Mouse (Mus musculus): ENCODE results near the gene Ruvbl2. TPM values are rescaled to one million over a fixed set of nuclear protein-coding genes. Genes with fewer than 3 reads are reported as not detected.

Ruvbl2 gene
- polyA plus RNA-seq, 1 experiment from 2014 or later = 175 TPM

Small RNA genes lying within 50 kb of the gene (microRNA-seq; reads per million reads assigned to microRNA genes)
- not detected for gene Gm22133

Other genes starting within 250 kb of the Ruvbl2 start
- gene Ccdc155, start 233.2 kb downstream of the Ruvbl2 start, polyA plus RNA-seq (2016; fragmentation: Nextera tagmentation; extraction: Ambion mirVana) = 1.2 TPM in 2 replicates
- gene Dkkl1, start 225.9 kb downstream of the Ruvbl2 start, polyA plus RNA-seq (2016; fragmentation: Nextera tagmentation; extraction: Ambion mirVana) = 0.72 and 0.78 TPM in 2 replicates
- 245 and 256 TPM in 2 replicates for gene Tead2, start 222.3 kb downstream of the Ruvbl2 start, polyA plus RNA-seq (2016; fragmentation: Nextera tagmentation; extraction: Ambion mirVana)
- gene Cd37, start 199.0 kb downstream of the Ruvbl2 start, polyA plus RNA-seq (2016; fragmentation: Nextera tagmentation; extraction: Ambion mirVana) = 1.2 and 1.3 TPM in 2 replicates
- gene Slc6a16, start 197.0 kb downstream of the Ruvbl2 start, polyA plus RNA-seq (2016; fragmentation: Nextera tagmentation; extraction: Ambion mirVana) = 0.09 and 0.20 TPM in 2 replicates
- not detected in 2 replicates for gene Slc6a21, start 160.6 kb downstream of the Ruvbl2 start, polyA plus RNA-seq (2016; fragmentation: Nextera tagmentation; extraction: Ambion mirVana)
- 4.6 and 6.6 TPM in 2 replicates for gene Trpm4, start 104.3 kb downstream of the Ruvbl2 start, polyA plus RNA-seq (2016; fragmentation: Nextera tagmentation; extraction: Ambion mirVana)
- 0.13 and 0.20 TPM in 2 replicates for gene Hrc, start 102.8 kb downstream of the Ruvbl2 start, polyA plus RNA-seq (2016; fragmentation: Nextera tagmentation; extraction: Ambion mirVana)
- gene Ppfia3, start 71.1 kb downstream of the Ruvbl2 start, polyA plus RNA-seq (2016; fragmentation: Nextera tagmentation; extraction: Ambion mirVana) = 12.6 and 14.9 TPM in 2 replicates
- 3.1 TPM in 2 replicates for gene Lin7b, start 67.5 kb downstream of the Ruvbl2 start, polyA plus RNA-seq (2016; fragmentation: Nextera tagmentation; extraction: Ambion mirVana)
- 313 and 314 TPM in 2 replicates for gene Snrnp70, start 42.4 kb downstream of the Ruvbl2 start, polyA plus RNA-seq (2016; fragmentation: Nextera tagmentation; extraction: Ambion mirVana)
- gene Kcna7, start 32.4 kb downstream of the Ruvbl2 start, polyA plus RNA-seq (2016; fragmentation: Nextera tagmentation; extraction: Ambion mirVana) = not detected in 2 replicates
- 0.32 and 0.65 TPM in 2 replicates for gene Ntf5, start 24.4 kb downstream of the Ruvbl2 start, polyA plus RNA-seq (2016; fragmentation: Nextera tagmentation; extraction: Ambion mirVana)
- gene Lhb, start 17.3 kb downstream of the Ruvbl2 start, polyA plus RNA-seq (2016; fragmentation: Nextera tagmentation; extraction: Ambion mirVana) = 0.50 TPM in 1 of 2 replicates, not detected in the other
- gene Gys1, start 3.3 kb downstream of the Ruvbl2 start, polyA plus RNA-seq (2016; fragmentation: Nextera tagmentation; extraction: Ambion mirVana) = 28.7 and 30.7 TPM in 2 replicates
- 5,523 and 5,537 TPM in 2 replicates for gene Ftl1, start 21.8 kb upstream of the Ruvbl2 start, polyA plus RNA-seq (2016; fragmentation: Nextera tagmentation; extraction: Ambion mirVana)
- 240 and 256 TPM in 2 replicates for gene Bax, start 28.8 kb upstream of the Ruvbl2 start, polyA plus RNA-seq (2016; fragmentation: Nextera tagmentation; extraction: Ambion mirVana)
- gene Tulp2, start 43.8 kb upstream of the Ruvbl2 start, polyA plus RNA-seq (2016; fragmentation: Nextera tagmentation; extraction: Ambion mirVana) = 0.29 and 0.34 TPM in 2 replicates
- not detected in 2 replicates for gene Gm45808, start 48.7 kb upstream of the Ruvbl2 start, polyA plus RNA-seq (2016; fragmentation: Nextera tagmentation; extraction: Ambion mirVana)
- gene Dhdh, start 50.7 kb upstream of the Ruvbl2 start, polyA plus RNA-seq (2016; fragmentation: Nextera tagmentation; extraction: Ambion mirVana) = 3.0 and 3.6 TPM in 2 replicates
- 89.5 and 90.5 TPM in 2 replicates for gene Nucb1, start 72.3 kb upstream of the Ruvbl2 start, polyA plus RNA-seq (2016; fragmentation: Nextera tagmentation; extraction: Ambion mirVana)
- 14.6 and 16.6 TPM in 2 replicates for gene Ppp1r15a, start 88.2 kb upstream of the Ruvbl2 start, polyA plus RNA-seq (2016; fragmentation: Nextera tagmentation; extraction: Ambion mirVana)
- 0.74 and 1.0 TPM in 2 replicates for gene Plekha4, start 88.2 kb upstream of the Ruvbl2 start, polyA plus RNA-seq (2016; fragmentation: Nextera tagmentation; extraction: Ambion mirVana)
- gene Hsd17b14, start 116.8 kb upstream of the Ruvbl2 start, polyA plus RNA-seq (2016; fragmentation: Nextera tagmentation; extraction: Ambion mirVana) = 0.42 and 0.52 TPM in 2 replicates
- gene Bcat2, start 132.1 kb upstream of the Ruvbl2 start, polyA plus RNA-seq (2016; fragmentation: Nextera tagmentation; extraction: Ambion mirVana) = 18.3 and 22.2 TPM in 2 replicates
- not detected in 2 replicates for gene Fgf21, start 177.4 kb upstream of the Ruvbl2 start, polyA plus RNA-seq (2016; fragmentation: Nextera tagmentation; extraction: Ambion mirVana)
- gene Fut1, start 179.2 kb upstream of the Ruvbl2 start, polyA plus RNA-seq (2016; fragmentation: Nextera tagmentation; extraction: Ambion mirVana) = 0.10 and 0.24 TPM in 2 replicates
- 0.13 TPM in 1 of 2 replicates, not detected in the other for gene Izumo1, start 183.7 kb upstream of the Ruvbl2 start, polyA plus RNA-seq (2016; fragmentation: Nextera tagmentation; extraction: Ambion mirVana)
- 8.3 and 8.9 TPM in 2 replicates for gene Rasip1, start 189.4 kb upstream of the Ruvbl2 start, polyA plus RNA-seq (2016; fragmentation: Nextera tagmentation; extraction: Ambion mirVana)
- 2.6 and 3.1 TPM in 2 replicates for gene Mamstr, start 201.9 kb upstream of the Ruvbl2 start, polyA plus RNA-seq (2016; fragmentation: Nextera tagmentation; extraction: Ambion mirVana)
- gene Fut2, start 228.3 kb upstream of the Ruvbl2 start, polyA plus RNA-seq (2016; fragmentation: Nextera tagmentation; extraction: Ambion mirVana) = 0.11 TPM in 1 of 2 replicates, not detected in the other
- gene Ntn5, start 245.9 kb upstream of the Ruvbl2 start, polyA plus RNA-seq (2016; fragmentation: Nextera tagmentation; extraction: Ambion mirVana) = 0.23 and 0.33 TPM in 2 replicates

Measured in forebrain, embryonic 12.5 days (tissue).